Mouse (Mus musculus) granulocyte monocyte progenitor cell, adult 5-6 weeks (primary cell): ENCODE measurements around the gene 2210010C04Rik. TPM values are rescaled to one million over a fixed set of nuclear protein-coding genes. Genes with fewer than 3 reads are reported as not detected.
A peak's percentile ranks its signal among the peaks of the same experiment; 100 is the strongest.

Experiments
- ATAC-seq: replicated peaks from 2 replicates; pipeline ENCODE4 v1.8.0; 2016; ENCODE audit warnings: mild to moderate bottlenecking, moderate TSS enrichment, inconsistent platforms; ENCODE audit not compliant: poor library complexity, severe bottlenecking
- total RNA-seq, 2 experiments: library from RNA; stranded (forward) in 1 of 2; stranded (reverse) in 1 of 2; fragments of 200-712, 200-1000 nt in 1 of 2; fragments of >200 nt in 1 of 2; fragmentation: Nextera tagmentation in 1 of 2; gene quantifications; 2 replicates each; pipeline ENCODE4 v1.2.3; 2014 to 2017

Gene 2210010C04Rik
- total RNA-seq (2014; fragmentation: Nextera tagmentation) (0.54 TPM in 1 of 2 replicates, not detected in the other), total RNA-seq (2017) (not detected in 2 replicates)

GRCm38 (mm10) chr6:41035409-41035808 lies at the start of gene 2210010C04Rik:
2210010C04Rik (minus strand) TSS chr6:41035509.
- ATAC-seq: no peak

DNA sequence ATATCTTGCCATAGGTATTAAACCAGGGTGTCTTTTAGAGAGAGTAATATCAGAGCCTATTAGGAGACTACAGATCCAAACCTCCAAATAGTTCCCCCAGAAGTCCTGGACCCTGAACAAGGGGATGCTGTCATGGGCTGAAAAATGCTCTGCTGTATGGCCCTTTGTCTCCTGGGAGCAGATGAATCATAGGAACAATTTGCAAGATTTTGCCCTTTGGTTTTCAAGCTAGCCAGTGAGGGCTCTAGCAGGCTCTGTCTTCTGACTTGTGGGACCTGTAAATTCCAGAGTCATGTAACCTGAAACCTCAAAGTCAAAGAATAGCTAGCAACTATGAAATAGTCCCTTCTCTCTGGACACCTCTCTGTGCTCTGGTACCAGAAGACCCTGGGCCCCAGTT lies 44.8 kb upstream of the 2210010C04Rik start:
- ATAC-seq: no peak

GRCm38 (mm10) chr6:41078539-41079303 lies 43.4 kb upstream of the 2210010C04Rik start:
- ATAC-seq: no peak; the same call in 1 of the 2 replicates

DNA sequence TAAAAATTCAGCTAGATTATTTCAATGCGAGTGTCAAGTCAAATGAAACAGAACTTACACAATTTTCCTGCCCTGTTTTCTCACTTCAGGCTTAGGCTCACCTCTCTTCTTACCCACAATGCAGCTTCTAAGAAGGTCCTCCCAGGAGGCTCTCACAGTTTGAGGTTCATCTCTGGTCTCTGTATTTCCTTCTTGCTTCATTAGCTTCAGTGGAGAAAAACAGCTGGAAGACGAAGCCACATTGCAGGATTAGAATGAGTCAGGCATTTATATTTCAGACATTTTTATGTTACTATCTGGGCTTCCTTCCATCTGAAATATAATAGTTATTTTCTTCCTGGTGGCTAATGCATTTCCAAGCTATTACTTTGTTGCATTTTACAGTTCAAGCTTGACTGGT lies 40.4 kb upstream of the 2210010C04Rik start:
- ATAC-seq: peak; percentile 35

DNA sequence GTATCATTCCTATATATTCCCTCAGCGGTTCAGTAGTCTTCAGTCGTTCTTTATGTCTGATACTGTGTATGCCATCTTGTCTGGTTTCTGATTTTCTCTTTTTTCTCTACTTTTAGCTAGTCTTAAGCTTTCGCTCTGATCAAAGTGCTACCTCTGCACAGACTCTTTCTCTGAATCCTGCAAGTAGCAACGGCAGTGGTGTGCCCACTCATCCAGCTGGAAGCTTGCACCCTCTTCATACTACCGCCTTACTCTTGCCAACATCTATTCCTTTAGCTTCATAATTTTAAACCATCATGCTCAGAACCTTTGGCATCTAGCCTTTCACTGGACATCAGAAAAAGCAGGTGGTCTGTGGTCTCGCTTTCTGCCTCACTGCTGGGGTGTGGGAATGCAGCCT lies 28.0 kb upstream of the 2210010C04Rik start:
- no peak for ATAC-seq

- peak; percentile 94 for ATAC-seq
These were observed 27.4 kb upstream of the 2210010C04Rik start for GRCm38 (mm10) chr6:41062746-41063145.

- ATAC-seq: no peak
These were observed 26.8 kb upstream of the 2210010C04Rik start for GRCm38 (mm10) chr6:41062081-41062480.

DNA sequence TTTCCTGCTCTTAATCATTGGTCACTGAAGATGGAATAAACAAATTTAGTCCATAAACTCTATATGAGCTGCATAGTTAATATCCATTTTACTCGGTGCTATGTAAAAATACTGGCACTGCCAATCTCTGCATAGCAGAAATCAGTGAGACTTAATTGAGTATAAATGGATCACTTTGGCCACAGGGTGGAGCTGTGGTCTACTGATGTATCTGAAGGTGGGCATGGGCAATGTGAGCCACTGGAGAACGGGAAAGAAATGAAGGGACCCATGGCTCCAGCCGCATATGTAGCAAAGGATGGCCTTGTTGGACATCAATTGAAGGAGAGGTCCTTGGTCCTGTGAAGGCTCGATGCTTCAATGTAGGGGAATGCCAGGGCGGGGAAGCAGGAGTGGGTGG lies 25.8 kb upstream of the 2210010C04Rik start:
- ATAC-seq: peak; percentile 45; the same call in 1 of the 2 replicates

GRCm38 (mm10) chr6:41057653-41058052 lies 22.3 kb upstream of the 2210010C04Rik start:
- 0 out of 2 replicates have a peak, but pooled peaks have one; percentile 18 for ATAC-seq

DNA sequence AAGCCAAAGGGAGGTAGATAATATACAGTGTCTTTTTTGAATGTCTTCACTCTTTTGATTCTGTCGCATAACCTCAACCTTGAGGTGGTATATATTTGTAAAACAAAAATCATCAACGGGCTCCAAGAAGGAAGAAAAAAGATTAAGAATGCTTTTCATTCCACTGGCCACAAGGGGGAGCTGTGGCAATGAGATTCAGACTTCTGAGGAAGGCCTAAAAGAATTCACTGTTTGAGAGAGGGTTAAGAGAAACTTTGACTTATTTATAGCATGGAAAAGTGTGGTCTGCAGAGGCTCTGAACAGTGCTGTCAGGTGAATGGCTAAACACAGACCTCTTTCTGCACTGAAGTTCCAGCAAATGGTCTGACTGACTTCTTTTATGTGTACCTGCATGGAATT lies 20.3 kb upstream of the 2210010C04Rik start:
- peak; percentile 71 for ATAC-seq

DNA sequence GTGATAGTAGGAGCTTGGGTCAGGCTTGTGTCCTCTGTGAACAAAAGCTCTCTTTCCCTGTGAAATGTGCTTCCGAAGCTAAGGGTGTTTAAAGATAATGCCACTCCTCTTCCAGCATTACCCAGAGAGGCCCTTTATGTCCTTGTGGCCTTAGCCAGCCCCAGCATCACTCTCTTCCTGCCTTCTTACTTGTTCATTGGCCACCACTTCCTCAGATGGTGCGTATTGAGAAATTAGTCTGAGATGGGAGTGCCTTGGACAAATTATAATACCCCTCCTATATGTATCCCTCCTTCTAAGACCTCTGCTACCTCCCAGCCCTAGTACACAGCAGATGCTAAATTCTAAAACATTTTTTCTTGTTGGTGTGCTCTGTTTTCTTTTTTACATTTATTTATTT lies 19.1 kb upstream of the 2210010C04Rik start:
- ATAC-seq: peak; percentile 68

DNA sequence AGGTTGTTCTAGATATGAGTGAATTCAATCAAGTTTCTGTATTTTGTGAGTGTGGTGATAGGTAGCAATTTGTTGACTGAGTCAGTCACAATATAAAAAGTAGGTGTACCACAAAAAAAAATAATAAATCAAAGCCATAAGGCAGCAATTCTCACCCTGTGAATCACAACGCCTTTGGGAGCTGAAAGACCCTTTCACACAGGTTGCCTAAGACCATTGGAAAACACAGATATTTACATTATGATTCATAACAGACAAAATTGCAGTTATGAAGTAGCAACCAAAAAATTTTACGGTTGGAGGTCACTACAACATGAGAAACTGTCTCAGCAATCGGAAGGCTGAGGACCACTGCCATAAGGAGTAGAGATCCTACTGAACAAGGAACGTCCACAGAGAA lies 16.5 kb upstream of the 2210010C04Rik start:
- no peak for ATAC-seq

GRCm38 (mm10) chr6:41048602-41049001 lies 13.3 kb upstream of the 2210010C04Rik start:
- peak; percentile 71 for ATAC-seq

- no peak for ATAC-seq
These were observed 12.7 kb upstream of the 2210010C04Rik start for GRCm38 (mm10) chr6:41047961-41048360.

- ATAC-seq: peak; percentile 87
These were observed 11.9 kb upstream of the 2210010C04Rik start for GRCm38 (mm10) chr6:41047202-41047601.

- ATAC-seq: peak; percentile 53
These were observed 11.2 kb upstream of the 2210010C04Rik start for GRCm38 (mm10) chr6:41046553-41046952.

- peak; percentile 53 for ATAC-seq
These were observed 9.4 kb upstream of the 2210010C04Rik start for GRCm38 (mm10) chr6:41044753-41045152.

DNA sequence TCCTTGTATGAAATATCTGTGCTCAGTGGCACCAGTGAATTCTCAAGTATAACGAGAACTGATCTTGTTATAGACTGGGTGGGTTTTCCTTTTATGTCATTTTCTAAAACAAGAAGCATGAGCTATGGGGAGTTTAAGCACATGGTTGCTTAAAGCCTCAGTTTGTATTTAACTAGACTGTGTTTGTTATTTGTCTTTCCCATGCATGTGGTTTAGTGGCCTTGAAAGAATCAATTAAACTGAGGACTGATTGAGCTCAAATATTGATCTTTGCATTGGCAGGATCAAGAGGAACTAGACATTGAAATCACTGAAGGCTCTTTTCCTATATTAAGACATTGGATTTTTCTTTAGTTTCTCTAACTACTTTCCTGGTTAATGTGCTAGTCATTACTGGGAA lies 9.0 kb upstream of the 2210010C04Rik start:
- no peak for ATAC-seq

DNA sequence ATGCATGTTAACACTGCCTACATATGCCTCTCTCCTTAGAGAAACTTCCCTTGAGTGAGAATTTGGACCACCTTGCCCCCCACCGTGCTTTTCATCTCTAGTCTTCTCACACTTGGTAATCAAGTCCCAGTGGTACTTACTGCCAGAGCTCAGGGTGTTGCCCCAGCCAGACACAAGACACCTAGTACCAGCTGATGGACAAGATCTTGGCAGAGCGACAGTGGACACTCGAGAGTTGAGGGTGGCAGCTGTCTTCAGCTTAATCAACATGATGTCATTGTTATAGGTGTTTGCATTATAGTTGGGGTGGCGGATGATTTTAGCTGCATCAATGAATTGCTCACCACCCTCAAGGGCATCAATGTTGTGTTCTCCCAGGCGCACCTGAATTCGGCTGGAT lies 2.5 kb downstream of the 2210010C04Rik start:
- no peak for ATAC-seq

- ATAC-seq: no peak
These were observed 3.1 kb downstream of the 2210010C04Rik start for GRCm38 (mm10) chr6:41032231-41032630.

DNA sequence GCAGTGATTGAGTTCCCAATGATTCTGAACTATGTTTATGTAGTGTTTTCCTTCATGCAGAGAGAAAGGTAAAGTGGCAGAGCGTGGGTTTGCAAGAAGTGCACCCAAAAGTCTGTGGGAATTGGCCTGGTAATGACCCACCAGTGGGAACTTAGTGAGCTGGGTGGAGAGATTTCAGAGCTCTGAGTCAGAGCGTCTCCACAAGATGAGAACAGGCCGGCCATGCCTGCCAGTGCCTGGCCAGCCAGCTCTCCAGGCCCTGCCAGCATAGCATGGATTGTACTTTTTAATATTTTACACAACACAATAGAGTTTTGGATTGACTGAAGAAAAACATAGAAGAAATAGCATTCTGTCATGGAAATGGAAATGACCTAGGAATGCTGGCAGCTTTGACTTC lies 4.5 kb downstream of the 2210010C04Rik start:
- ATAC-seq: no peak

GRCm38 (mm10) chr6:41027053-41027452 lies 8.3 kb downstream of the 2210010C04Rik start:
- peak; percentile 89 for ATAC-seq
